Mouse (Mus musculus): ENCODE results near the gene Sirt6. TPM values are rescaled to one million over a fixed set of nuclear protein-coding genes. Genes with fewer than 3 reads are reported as not detected.
"Not testable (repeated sequence)": the region's sequence is repeated elsewhere in the genome, so short reads cannot be mapped to it uniquely, and the experiment has no call there.

The Sirt6 gene
- polyA plus RNA-seq (2015; fragmentation: Nextera tagmentation; extraction: Ambion mirVana), result 60.1 and 60.4 TPM in 2 replicates

- H3K27ac ChIP-seq, result peak within 1 kb of the TSS; percentile 86
- H3K9ac ChIP-seq, result peak within 1 kb of the TSS; percentile 86
- 5% methylated on average over 40 of the region's 40 CpGs for WGBS
These were observed at the start of gene Sirt6 for GRCm38 (mm10) chr10:81626994-81627835. TSS of gene Sirt6 (minus strand) at chr10:81627797.

DNA sequence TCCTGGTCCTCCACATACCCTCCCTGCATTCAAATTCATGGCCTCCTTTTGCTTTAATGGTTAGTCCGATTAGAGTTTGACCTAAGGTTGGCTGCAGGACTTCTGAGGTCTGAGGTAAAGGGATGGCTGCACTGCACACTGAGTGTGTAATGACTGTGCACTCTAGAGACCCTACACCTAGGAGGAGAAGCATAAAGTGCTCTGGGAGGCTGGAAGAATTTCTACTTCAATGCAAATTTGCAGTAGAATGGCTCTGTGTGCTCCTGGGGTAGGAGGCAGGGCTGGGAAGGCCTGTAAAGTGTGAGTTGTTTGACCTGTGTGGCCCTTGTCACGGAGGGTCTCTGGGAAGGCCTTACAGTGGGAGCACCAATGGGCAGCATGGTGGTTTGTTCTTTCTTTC, 28.6 kb upstream of the Sirt6 start:
- Histone ChIP-seq H3K4me3 (no peak overlapping the region), H3K4me1 (no peaks in the 10 kb centered on the region), H3K27me3 (replicated peaks) (no peaks in the 10 kb centered on the region), H3K9me3 (peaks cover 46% of the 10 kb centered on the region), H3K36me3 (replicated peaks) (peaks cover 29% of the 10 kb centered on the region), H3K27ac (no peak overlapping the region), H3K9ac (no peak overlapping the region), H3K4me2 (no peak overlapping the region)
- no peak for ATAC-seq (replicated peaks)
- 98% methylated on average over 2 of the region's 2 CpGs for WGBS

More at GRCm38 (mm10) chr10:81626994-81627835, at the start of gene Sirt6:
- peak within 1 kb of the TSS; percentile 90 for H3K4me2 ChIP-seq
- peak within 1 kb of the TSS; percentile 89 for H3K4me3 ChIP-seq
- H3K36me3 ChIP-seq (replicated peaks), result peaks cover 10% of the 10 kb centered on the region; the same call in 1 of the 2 replicates
- H3K27me3 ChIP-seq (replicated peaks), result 0 out of 2 replicates have a peak, but pooled peaks cover 11% of the 10 kb centered on the region
- no peaks in the 10 kb centered on the region for H3K9me3 ChIP-seq
- H3K4me1 ChIP-seq, result peaks cover 24% of the 10 kb centered on the region
- ATAC-seq (replicated peaks), result peak; percentile 89

DNA sequence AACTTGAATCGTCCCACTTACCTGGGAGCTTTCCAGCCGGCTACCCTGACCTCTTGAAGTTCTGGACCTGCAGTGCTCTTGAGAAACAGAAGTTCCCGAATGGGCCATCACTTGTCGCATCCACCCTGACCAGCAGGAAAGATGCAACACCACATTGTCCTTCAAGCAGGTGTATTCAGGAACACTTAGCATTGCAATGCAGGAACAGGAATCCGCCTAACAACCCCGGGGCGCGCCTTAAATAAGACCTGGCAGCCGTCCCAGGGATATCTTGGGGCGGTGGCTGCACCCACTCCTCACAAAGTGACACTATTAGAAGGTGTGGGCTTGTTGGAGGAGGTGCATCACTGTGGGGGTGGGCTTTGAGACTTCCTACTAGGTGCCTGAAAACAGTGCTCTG, 27.6 kb upstream of the Sirt6 start:
- no peak overlapping the region for H3K27ac ChIP-seq
- H3K9me3 ChIP-seq, result peaks cover 46% of the 10 kb centered on the region
- no peaks in the 10 kb centered on the region for H3K27me3 ChIP-seq (replicated peaks)
- no peak overlapping the region for H3K4me2 ChIP-seq
- no peak overlapping the region for H3K9ac ChIP-seq
- 94% methylated on average over 10 of the region's 10 CpGs for WGBS
- ATAC-seq (replicated peaks), result no peak
- H3K4me3 ChIP-seq, result no peak overlapping the region
- H3K4me1 ChIP-seq, result peaks cover 3% of the 10 kb centered on the region
- H3K36me3 ChIP-seq (replicated peaks), result peaks cover 29% of the 10 kb centered on the region

GRCm38 (mm10) chr10:81648803-81649775, 21.5 kb upstream of the Sirt6 start, which contains the start of gene Gm10778:
TSS of gene Gm10778 (plus strand) at chr10:81649059.
- H3K36me3 ChIP-seq (replicated peaks); H3K9me3 ChIP-seq; H3K27me3 ChIP-seq (replicated peaks); H3K4me1 ChIP-seq: not testable (repeated sequence)
- H3K4me3 ChIP-seq, result peak within 1 kb of the TSS; percentile 53
- peak; percentile 95 for ATAC-seq (replicated peaks)
- peak within 1 kb of the TSS; percentile 52 for H3K4me2 ChIP-seq
- peak within 1 kb of the TSS; percentile 58; the same call in 1 of the 2 replicates for H3K9ac ChIP-seq
- peak within 1 kb of the TSS; percentile 88 for H3K27ac ChIP-seq
- 3% methylated on average over 31 of the region's 52 CpGs for WGBS

- Histone ChIP-seq H3K27me3 (replicated peaks) (0 out of 2 replicates have a peak, but pooled peaks cover 6% of the 10 kb centered on the region), H3K4me2 (no peak overlapping the region), H3K9ac (no peak overlapping the region), H3K36me3 (replicated peaks) (no peaks in the 10 kb centered on the region), H3K9me3 (no peaks in the 10 kb centered on the region), H3K27ac (no peak overlapping the region), H3K4me3 (no peak overlapping the region), H3K4me1 (peaks cover 28% of the 10 kb centered on the region)
- ATAC-seq (replicated peaks), result no peak
- 78% methylated on average over 7 of the region's 7 CpGs for WGBS
These were observed 18.5 kb upstream of the Sirt6 start for GRCm38 (mm10) chr10:81646015-81646555.

DNA sequence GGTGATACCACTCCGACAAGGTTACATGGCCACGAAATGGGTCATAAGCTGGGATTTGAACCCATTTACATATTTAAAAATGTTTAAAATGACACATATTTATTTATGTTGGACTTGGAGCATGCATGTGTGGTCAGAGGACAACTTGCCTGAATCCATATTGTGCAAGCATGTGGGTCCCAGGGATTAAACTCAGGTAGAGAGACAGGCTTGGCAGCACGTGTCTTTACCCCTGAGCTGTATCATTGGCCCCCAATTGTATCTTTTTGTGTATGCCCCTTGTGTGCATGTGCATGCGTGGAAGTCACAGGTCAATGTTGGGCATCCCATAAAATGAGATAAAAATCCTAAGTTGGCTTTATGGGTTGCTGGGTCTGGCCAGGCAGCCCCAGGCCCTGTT, 17.8 kb upstream of the Sirt6 start:
- Histone ChIP-seq H3K36me3 (replicated peaks) (no peaks in the 10 kb centered on the region), H3K27me3 (replicated peaks) (0 out of 2 replicates have a peak, but pooled peaks cover 6% of the 10 kb centered on the region), H3K9me3 (no peaks in the 10 kb centered on the region), H3K27ac (no peak overlapping the region), H3K4me3 (no peak overlapping the region), H3K4me1 (peaks cover 30% of the 10 kb centered on the region), H3K9ac (no peak overlapping the region), H3K4me2 (no peak overlapping the region)
- 89% methylated on average over 4 of the region's 4 CpGs for WGBS
- ATAC-seq (replicated peaks), result no peak

DNA sequence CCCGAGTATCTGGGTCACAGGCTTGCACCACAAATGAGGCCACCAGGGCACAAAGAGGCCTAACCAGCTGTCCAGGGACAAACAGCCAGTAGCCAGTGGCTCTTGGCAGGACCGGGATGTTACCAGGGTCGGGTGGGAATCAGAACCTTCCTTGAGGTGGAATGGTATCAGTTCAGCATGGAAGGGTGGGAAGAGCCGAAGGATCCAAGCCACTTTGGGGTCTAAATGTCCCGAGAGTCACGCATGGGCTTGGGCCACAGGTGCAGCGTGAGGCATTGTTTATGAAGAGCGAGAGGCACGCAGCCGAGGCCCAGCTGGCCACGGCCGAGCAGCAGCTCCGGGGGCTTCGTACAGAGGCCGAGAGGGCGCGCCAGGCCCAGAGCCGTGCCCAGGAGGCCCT, 17.1 kb upstream of the Sirt6 start:
- Histone ChIP-seq H3K4me3 (no peak overlapping the region), H3K27ac (no peak overlapping the region), H3K4me2 (no peak overlapping the region; the same call in 1 of the 2 replicates), H3K9ac (no peak overlapping the region), H3K36me3 (replicated peaks) (no peaks in the 10 kb centered on the region), H3K4me1 (peaks cover 24% of the 10 kb centered on the region), H3K27me3 (replicated peaks) (0 out of 2 replicates have a peak, but pooled peaks cover 6% of the 10 kb centered on the region), H3K9me3 (no peaks in the 10 kb centered on the region)
- no peak for ATAC-seq (replicated peaks)
- WGBS, result 94% methylated on average over 18 of the region's 18 CpGs

DNA sequence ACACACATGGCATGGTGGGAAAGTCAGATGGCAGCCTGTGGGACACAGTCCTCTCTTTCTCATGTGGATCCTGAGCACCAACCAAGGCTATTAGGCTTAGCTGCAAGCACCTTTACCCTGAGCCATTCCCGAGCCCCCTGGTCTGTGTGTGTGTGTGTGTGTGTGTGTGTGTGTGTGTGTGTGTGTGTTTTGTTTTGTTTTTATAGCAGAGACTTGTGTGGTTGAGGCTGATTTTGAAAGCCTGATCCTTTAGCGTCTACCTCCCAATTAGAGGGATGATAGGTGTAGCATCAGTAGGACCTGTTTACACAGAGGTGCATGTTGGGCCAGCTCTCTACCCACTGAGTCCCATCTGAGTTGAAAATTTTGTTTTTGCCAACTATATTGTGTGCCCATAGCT, 16.6 kb upstream of the Sirt6 start:
- peak; percentile 35 for ATAC-seq (replicated peaks)
- Histone ChIP-seq H3K36me3 (replicated peaks) (no peaks in the 10 kb centered on the region), H3K4me1 (peaks cover 24% of the 10 kb centered on the region), H3K4me2 (peak overlapping the region; percentile 84), H3K27ac (peak overlapping the region; percentile 96), H3K9ac (peak overlapping the region; percentile 96), H3K27me3 (replicated peaks) (0 out of 2 replicates have a peak, but pooled peaks cover 6% of the 10 kb centered on the region), H3K9me3 (no peaks in the 10 kb centered on the region), H3K4me3 (peak overlapping the region; percentile 72)
- 50% methylated on average over 2 of the region's 2 CpGs for WGBS

- peak; percentile 90 for ATAC-seq (replicated peaks)
- H3K9ac ChIP-seq, result peak overlapping the region; percentile 96
- peak overlapping the region; percentile 96 for H3K27ac ChIP-seq
- peak overlapping the region; percentile 72 for H3K4me3 ChIP-seq
- H3K27me3 ChIP-seq (replicated peaks), result 0 out of 2 replicates have a peak, but pooled peaks cover 6% of the 10 kb centered on the region
- WGBS, result under 1% methylated on average over 75 of the region's 75 CpGs
- peak overlapping the region; percentile 84 for H3K4me2 ChIP-seq
- H3K36me3 ChIP-seq (replicated peaks), result no peaks in the 10 kb centered on the region
- H3K9me3 ChIP-seq, result no peaks in the 10 kb centered on the region
- peaks cover 24% of the 10 kb centered on the region for H3K4me1 ChIP-seq
These were observed 16.0 kb upstream of the Sirt6 start for GRCm38 (mm10) chr10:81643449-81644055.

DNA sequence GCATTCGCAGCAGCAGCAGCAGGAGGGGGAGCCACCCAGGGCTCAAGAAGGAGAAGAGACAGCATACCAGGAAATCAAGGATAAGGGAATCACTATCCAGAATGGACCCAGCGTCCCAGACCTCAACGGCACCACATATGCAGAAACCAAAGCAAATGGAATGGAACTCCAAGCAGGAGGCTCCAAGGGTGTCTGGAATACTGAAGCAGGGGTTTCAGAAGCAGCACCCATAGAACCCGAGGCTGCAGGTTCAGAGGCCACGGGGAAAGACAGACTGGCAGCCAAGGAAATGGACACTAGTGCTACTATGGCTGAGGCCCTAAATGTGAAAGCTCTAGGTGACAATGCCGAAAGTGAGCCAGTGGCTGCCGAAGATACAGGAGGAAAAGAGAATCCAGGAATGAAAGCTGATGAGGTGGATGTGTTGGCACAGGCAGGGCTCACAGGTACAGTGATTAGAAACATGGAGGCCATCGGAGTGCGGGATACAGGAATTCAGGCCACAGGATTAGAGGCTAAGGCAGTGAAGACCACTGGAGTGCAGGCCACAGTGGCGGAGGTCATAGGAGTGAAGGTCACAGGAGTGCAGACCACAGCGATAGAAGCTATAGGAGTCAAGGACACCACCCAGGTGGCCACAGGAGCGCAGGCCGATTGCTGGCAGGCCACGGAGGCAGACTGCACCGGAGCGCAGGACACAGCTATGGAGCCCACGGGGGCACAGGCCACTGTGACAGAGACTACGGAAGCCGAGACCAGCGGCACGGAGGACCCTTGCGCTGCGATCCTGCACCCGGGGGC, 15.3 kb upstream of the Sirt6 start:
- peak overlapping the region; percentile 96 for H3K9ac ChIP-seq
- H3K9me3 ChIP-seq, result no peaks in the 10 kb centered on the region
- 0 out of 2 replicates have a peak, but pooled peaks cover 6% of the 10 kb centered on the region for H3K27me3 ChIP-seq (replicated peaks)
- peak overlapping the region; percentile 72 for H3K4me3 ChIP-seq
- H3K36me3 ChIP-seq (replicated peaks), result no peaks in the 10 kb centered on the region
- peaks cover 24% of the 10 kb centered on the region for H3K4me1 ChIP-seq
- peak overlapping the region; percentile 84 for H3K4me2 ChIP-seq
- peak; percentile 19; the same call in 1 of the 2 replicates for ATAC-seq (replicated peaks)
- H3K27ac ChIP-seq, result peak overlapping the region; percentile 96
- WGBS, result 21% methylated on average over 24 of the region's 24 CpGs

Measured in midbrain, embryonic 15.5 days (tissue).